8 mouse cellular contexts compared by ENCODE assay signal in the genomic region with DNA sequence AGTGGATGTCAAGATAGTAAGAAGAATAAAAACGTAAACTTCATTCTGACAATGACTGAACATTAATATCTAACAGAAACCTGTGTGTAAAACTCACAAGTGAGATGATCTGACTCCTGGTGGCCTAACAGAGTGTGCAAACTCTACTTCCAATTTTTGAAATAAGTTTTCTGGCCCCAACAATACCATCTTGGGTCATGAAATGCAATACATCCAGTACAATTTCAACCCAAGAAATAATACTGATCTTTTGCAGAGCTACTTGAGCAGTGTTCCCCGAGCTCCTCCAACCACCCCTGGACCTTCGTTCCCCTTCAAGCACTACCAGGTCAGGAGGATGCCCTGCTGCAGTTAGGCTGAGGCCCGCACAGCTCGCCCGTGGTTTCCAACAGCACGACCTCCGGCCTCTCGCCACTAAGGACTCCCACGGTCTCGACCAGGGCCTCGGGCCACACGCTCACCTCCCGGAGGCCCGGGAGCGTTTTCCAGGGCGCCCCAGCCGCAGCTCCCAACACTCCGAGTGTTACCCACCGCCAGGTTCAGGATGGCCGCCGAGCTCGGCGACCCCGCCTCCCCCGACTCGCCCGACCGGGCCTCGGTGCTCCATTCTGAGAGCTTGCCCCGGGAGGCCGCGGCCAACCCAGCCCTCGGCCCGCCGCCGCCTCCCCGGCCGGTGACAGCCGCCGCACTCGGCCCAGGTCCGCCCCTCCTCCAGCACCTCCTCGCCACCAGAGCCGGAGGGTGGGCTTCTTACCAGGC. TPM values are rescaled to one million over a fixed set of nuclear protein-coding genes. Genes with fewer than 3 reads are reported as not detected.
A peak's percentile ranks its signal among the peaks of the same experiment; 100 is the strongest.
DNase-seq lines count a peak whose midpoint lies in the region; ATAC-seq and TF ChIP-seq lines count a peak whose summit lies in the region.

No protein-coding gene starts in this region.

- under 1% methylated on average over 43 of the region's 45 CpGs for WGBS in forebrain, embryonic 10.5 days
- WGBS in limb, embryonic 14.5 days, result under 1% methylated on average over 37 of the region's 45 CpGs
- under 1% methylated on average over 42 of the region's 45 CpGs for WGBS in midbrain, embryonic 13.5 days

- H3K4me2 ChIP-seq in limb, embryonic 14.5 days (replicated peaks; ENCODE audit: low read depth, low read length, severe bottlenecking), result peak overlapping the region; percentile 53
- peak overlapping the region; percentile 66 for H3K4me2 ChIP-seq in midbrain, embryonic 13.5 days (replicated peaks)

- no peak for TF ChIP-seq POLR2A in limb, embryonic 14.5 days (IDR thresholded peaks at IDR 0.05; ENCODE audit: borderline replicate concordance, extremely low read depth, insufficient read depth, insufficient read length)

- H3K9ac ChIP-seq in limb, embryonic 14.5 days (ENCODE audit: low read depth, low read length, severe bottlenecking), result peak overlapping the region; percentile 97
- peak overlapping the region; percentile 93 for H3K9ac ChIP-seq in midbrain, embryonic 13.5 days (replicated peaks)

- H3K27me3 ChIP-seq in forebrain, embryonic 10.5 days (ENCODE audit: poor library complexity, severe bottlenecking), result no peaks in the 10 kb centered on the region
- H3K27me3 ChIP-seq in limb, embryonic 14.5 days (ENCODE audit: control insufficient read depth, insufficient read depth, low read length), result no peaks in the 10 kb centered on the region
- no peaks in the 10 kb centered on the region for H3K27me3 ChIP-seq in midbrain, embryonic 13.5 days
- H3K27me3 ChIP-seq in splenic B cell, adult 2 months (ENCODE audit: control insufficient read depth, insufficient read depth, low read length, poor library complexity, severe bottlenecking), result no peaks in the 10 kb centered on the region

- DNase-seq in left cerebral cortex, adult 18-20 months (ENCODE audit: low spot score in 2 of 2), result peak; percentile 7 to 12
- no peak for DNase-seq in left cerebral cortex, postnatal 4 days
- peak; percentile 31 for DNase-seq in WW6 (ENCODE audit: low read depth, low spot score)
- DNase-seq in forebrain, embryonic 10.5 days (ENCODE audit: extremely low spot score, low spot score), result no peak
- DNase-seq in limb, embryonic 14.5 days (ENCODE audit: low spot score), result no peak
- DNase-seq in splenic B cell, adult 2 months (ENCODE audit: low read depth, low spot score), result peak; percentile 44

- peaks cover 3% of the 10 kb centered on the region; the same call in 1 of the 2 replicates for H3K36me3 ChIP-seq in forebrain, embryonic 10.5 days (replicated peaks)
- no peaks in the 10 kb centered on the region for H3K36me3 ChIP-seq in limb, embryonic 14.5 days (ENCODE audit: control insufficient read depth, insufficient read depth, low read length)
- no peaks in the 10 kb centered on the region for H3K36me3 ChIP-seq in midbrain, embryonic 13.5 days
- 0 out of 2 replicates have a peak, but pooled peaks cover 1% of the 10 kb centered on the region for H3K36me3 ChIP-seq in splenic B cell, adult 2 months (ENCODE audit: control insufficient read depth, insufficient read depth, low read length, poor library complexity, severe bottlenecking)

- peak overlapping the region; percentile 95 for H3K27ac ChIP-seq in forebrain, embryonic 10.5 days
- peak overlapping the region; percentile 95 for H3K27ac ChIP-seq in limb, embryonic 14.5 days (replicated peaks; ENCODE audit: low read depth, low read length)
- H3K27ac ChIP-seq in midbrain, embryonic 13.5 days, result peak overlapping the region; percentile 95

- intact Hi-C loops in left cerebral cortex, postnatal 4 days (cut with DNase I), result no loop called here

- H3K4me3 ChIP-seq in forebrain, embryonic 10.5 days, result peak overlapping the region; percentile 80
- peak overlapping the region; percentile 97 for H3K4me3 ChIP-seq in limb, embryonic 14.5 days (replicated peaks; ENCODE audit: low read length)
- H3K4me3 ChIP-seq in midbrain, embryonic 13.5 days (replicated peaks), result peak overlapping the region; percentile 86

- H3K4me1 ChIP-seq in forebrain, embryonic 10.5 days, result peaks cover 22% of the 10 kb centered on the region
- peaks cover 10% of the 10 kb centered on the region for H3K4me1 ChIP-seq in limb, embryonic 14.5 days (ENCODE audit: control insufficient read depth, insufficient read depth, low read length)
- peaks cover 29% of the 10 kb centered on the region for H3K4me1 ChIP-seq in midbrain, embryonic 13.5 days (replicated peaks)

- no peaks in the 10 kb centered on the region for H3K9me3 ChIP-seq in forebrain, embryonic 10.5 days
- no peaks in the 10 kb centered on the region for H3K9me3 ChIP-seq in limb, embryonic 14.5 days (ENCODE audit: control insufficient read depth, low read length)
- no peaks in the 10 kb centered on the region for H3K9me3 ChIP-seq in midbrain, embryonic 13.5 days

- ATAC-seq in inflammation-experienced regulatory T-cells, adult 6 months, result peak; percentile 52
- peak; percentile 85 for ATAC-seq in limb, embryonic 14.5 days (ENCODE audit: low FRiP score, low read depth)
- ATAC-seq in midbrain, embryonic 13.5 days, result peak; percentile 95

RNA-seq across cellular contexts. Expression of gene Mtmr3, which starts 0.6 kb away (rescaled TPM):
- total RNA-seq in left cerebral cortex, adult 18-20 months (2021), result 10 to 100 TPM; 70.7 to 71.3 TPM
- total RNA-seq in left cerebral cortex, postnatal 4 days (2021), result 10 to 100 TPM; 74.2 to 76.6 TPM
- 28.0 and 29.4 TPM in 2 replicates for polyA plus RNA-seq in forebrain, embryonic 10.5 days (2016; fragmentation: Nextera tagmentation; extraction: Ambion mirVana)
- 10 to 100 TPM; 15.1 to 34.1 (median 32.3) TPM for polyA plus RNA-seq in inflammation-experienced regulatory T-cells, adult 6 months (2017; shearing (Covaris generic))
- polyA plus RNA-seq in limb, embryonic 14.5 days (2012; rRNA removed), result 33.9 and 38.0 TPM in 2 replicates
- polyA plus RNA-seq in limb, embryonic 14.5 days (2014; fragmentation: Nextera tagmentation; extraction: Ambion mirVana), result 29.4 and 33.6 TPM in 2 replicates
- 38.8 and 43.4 TPM in 2 replicates for polyA plus RNA-seq in midbrain, embryonic 13.5 days (2015; fragmentation: Nextera tagmentation; extraction: Ambion mirVana)

RNA-seq across cellular contexts. Expression of gene Gm11032, which starts 25.8 kb away (rescaled TPM):
- not detected for total RNA-seq in left cerebral cortex, adult 18-20 months (2021)
- total RNA-seq in left cerebral cortex, postnatal 4 days (2021), result not detected
- not detected in 2 replicates for polyA plus RNA-seq in forebrain, embryonic 10.5 days (2016; fragmentation: Nextera tagmentation; extraction: Ambion mirVana)
- not detected for polyA plus RNA-seq in inflammation-experienced regulatory T-cells, adult 6 months (2017; shearing (Covaris generic))
- not detected in 2 replicates for polyA plus RNA-seq in limb, embryonic 14.5 days (2012; rRNA removed)
- polyA plus RNA-seq in limb, embryonic 14.5 days (2014; fragmentation: Nextera tagmentation; extraction: Ambion mirVana), result not detected in 2 replicates
- polyA plus RNA-seq in midbrain, embryonic 13.5 days (2015; fragmentation: Nextera tagmentation; extraction: Ambion mirVana), result not detected in 2 replicates

RNA-seq across cellular contexts. Expression of gene Ascc2, which starts 43.5 kb away (rescaled TPM):
- 10 to 100 TPM; 19.2 to 19.5 TPM for total RNA-seq in left cerebral cortex, adult 18-20 months (2021)
- total RNA-seq in left cerebral cortex, postnatal 4 days (2021), result 10 to 100 TPM; 27.3 to 28.3 TPM
- polyA plus RNA-seq in forebrain, embryonic 10.5 days (2016; fragmentation: Nextera tagmentation; extraction: Ambion mirVana), result 38.1 and 38.7 TPM in 2 replicates
- 10 to 100 TPM; 31.0 to 32.0 (median 31.7) TPM for polyA plus RNA-seq in inflammation-experienced regulatory T-cells, adult 6 months (2017; shearing (Covaris generic))
- polyA plus RNA-seq in limb, embryonic 14.5 days (2012; rRNA removed), result 30.8 and 33.3 TPM in 2 replicates
- polyA plus RNA-seq in limb, embryonic 14.5 days (2014; fragmentation: Nextera tagmentation; extraction: Ambion mirVana), result 32.6 and 33.1 TPM in 2 replicates
- 23.1 and 23.8 TPM in 2 replicates for polyA plus RNA-seq in midbrain, embryonic 13.5 days (2015; fragmentation: Nextera tagmentation; extraction: Ambion mirVana)

Comparison
In these comparisons a context has a peak if more than half of its experiments do, and no peak if none do; other contexts are left out.
1. DNase-seq: peak in left cerebral cortex, adult 18-20 months (2 of 2), WW6 (single experiment) and splenic B cell, adult 2 months (single experiment); none in left cerebral cortex, postnatal 4 days (single experiment), forebrain, embryonic 10.5 days (single experiment) and limb, embryonic 14.5 days (single experiment).
2. Peak in every context shown above with its lines, with median percentiles within 50 percentile points of each other: H3K27ac ChIP-seq, H3K4me3 ChIP-seq and ATAC-seq.